Mouse (Mus musculus) embryonic facial prominence, embryonic 12.5 days (tissue): ENCODE results near the gene Dok1. TPM values are rescaled to one million over a fixed set of nuclear protein-coding genes. Genes with fewer than 3 reads are reported as not detected.
A peak's percentile ranks its signal among the peaks of the same experiment; 100 is the strongest.

Experiments used
- ATAC-seq: fragments of 200-750 bp; cut with Nextera tagmentation; 2 replicates; pipeline ENCODE4 v1.8.0; 2017; ENCODE audit not compliant: insufficient number of reproducible peaks, insufficient read depth, low FRiP score, low TSS enrichment
- H3K27ac ChIP-seq: fragments of 300-500 bp; sonication (generic); 2 replicates; pipeline ENCODE4 v1.5.1; 2016; ENCODE audit warnings: mild to moderate bottlenecking
- H3K27me3 ChIP-seq: fragments of 300-500 bp; sonication (generic); 2 replicates; pipeline ENCODE4 v1.6.1; 2016; ENCODE audit warnings: mild to moderate bottlenecking, moderate library complexity
- H3K36me3 ChIP-seq: fragments of 300-500 bp; sonication (generic); 2 replicates; pipeline ENCODE4 v1.6.1; 2016; ENCODE audit warnings: mild to moderate bottlenecking
- H3K4me1 ChIP-seq: fragments of 300-500 bp; sonication (generic); 2 replicates; pipeline ENCODE4 v1.6.1; 2016
- H3K4me2 ChIP-seq: fragments of 300-500 bp; sonication (generic); replicated peaks from 2 replicates; pipeline ENCODE4 v1.6.1; 2016; ENCODE audit warnings: mild to moderate bottlenecking, moderate library complexity
- H3K4me3 ChIP-seq: fragments of 300-500 bp; sonication (generic); 2 replicates; pipeline ENCODE4 v1.5.1; 2016; ENCODE audit warnings: mild to moderate bottlenecking
- H3K9ac ChIP-seq: fragments of 300-500 bp; sonication (generic); 2 replicates; pipeline ENCODE4 v1.6.1; 2016; ENCODE audit warnings: mild to moderate bottlenecking, moderate library complexity
- H3K9me3 ChIP-seq: fragments of 300-500 bp; sonication (generic); 2 replicates; pipeline ENCODE4 v1.6.1; 2016; ENCODE audit warnings: mild to moderate bottlenecking, moderate library complexity
- WGBS: fragments of 180-500 bp; shearing (Covaris S2); methylation state at CpG from one replicate; pipeline ENCODE4 v1.1.7; 2016; 5-methylcytosine and 5-hydroxymethylcytosine counted together
- microRNA-seq: library from miRNA; unstranded; fragments of <30 nt; microRNA quantifications from one replicate; pipeline ENCODE4, GENCODE M21; 2017
- polyA plus RNA-seq: library from polyadenylated mRNA; unstranded; fragments of >200 nt; fragmentation: Nextera tagmentation; extraction: Ambion mirVana; gene quantifications from 2 replicates; pipeline ENCODE4 v1.2.1, GENCODE M21; 2016

Gene Dok1
- polyA plus RNA-seq, 1 experiment from 2014 or later: 11.8 TPM

GRCm38 (mm10) chr6:82996740-82997315, 36.4 kb downstream of the Dok1 start:
- Histone ChIP-seq H3K4me3 (no peak overlapping the region), H3K27ac (no peak overlapping the region)
- peak; percentile 49; the same call in 1 of the 2 replicates for ATAC-seq

GRCm38 (mm10) chr6:82994372-82994771, 38.9 kb downstream of the Dok1 start:
- WGBS: 74% methylated on average over 7 of the region's 7 CpGs
- no peaks in the 10 kb centered on the region for H3K4me1 ChIP-seq
- no peak overlapping the region for H3K4me3 ChIP-seq
- ATAC-seq: no peak
- no peak overlapping the region for H3K27ac ChIP-seq
- no peaks in the 10 kb centered on the region for H3K9me3 ChIP-seq
- H3K9ac ChIP-seq: no peak overlapping the region
- no peak overlapping the region for H3K4me2 ChIP-seq
- no peaks in the 10 kb centered on the region for H3K36me3 ChIP-seq
- H3K27me3 ChIP-seq: no peaks in the 10 kb centered on the region

More at GRCm38 (mm10) chr6:82996740-82997315, 36.4 kb downstream of the Dok1 start:
- H3K4me2 ChIP-seq: peak overlapping the region; percentile 33
- H3K4me1 ChIP-seq: no peaks in the 10 kb centered on the region
- H3K9ac ChIP-seq: no peak overlapping the region
- WGBS: 14% methylated on average over 11 of the region's 11 CpGs
- no peaks in the 10 kb centered on the region for H3K9me3 ChIP-seq
- H3K27me3 ChIP-seq: peaks cover 4% of the 10 kb centered on the region; the same call in 1 of the 2 replicates
- no peaks in the 10 kb centered on the region for H3K36me3 ChIP-seq

- Histone ChIP-seq H3K4me1 (no peaks in the 10 kb centered on the region), H3K27ac (no peak overlapping the region), H3K9ac (no peak overlapping the region), H3K9me3 (no peaks in the 10 kb centered on the region), H3K36me3 (no peaks in the 10 kb centered on the region), H3K4me3 (no peak overlapping the region), H3K4me2 (no peak overlapping the region), H3K27me3 (no peaks in the 10 kb centered on the region)
- no peak for ATAC-seq
- 36% methylated on average over 1 of the region's 1 CpGs for WGBS
Observed at GRCm38 (mm10) chr6:82993696-82994095, 39.6 kb downstream of the Dok1 start.

- Histone ChIP-seq H3K4me3 (no peak overlapping the region), H3K4me2 (peak overlapping the region; percentile 12), H3K27me3 (no peaks in the 10 kb centered on the region), H3K9me3 (no peaks in the 10 kb centered on the region), H3K27ac (peak overlapping the region; percentile 83), H3K36me3 (no peaks in the 10 kb centered on the region), H3K9ac (no peak overlapping the region), H3K4me1 (peaks cover 13% of the 10 kb centered on the region; the same call in 1 of the 2 replicates)
- 10% methylated on average over 9 of the region's 9 CpGs for WGBS
- peak; percentile 79; the same call in 1 of the 2 replicates for ATAC-seq
Observed at GRCm38 (mm10) chr6:82987411-82987971, 45.8 kb downstream of the Dok1 start.

Small RNA genes within 50 kb of the gene (microRNA-seq; reads per million reads assigned to microRNA genes)
- gene Mir7040: not detected

Other genes with a start within 250 kb of the Dok1 start
- 7.0 and 7.7 TPM in 2 replicates for gene Sema4f, start 93.7 kb downstream of the Dok1 start, polyA plus RNA-seq
- gene M1ap, start 86.6 kb downstream of the Dok1 start, polyA plus RNA-seq: 0.31 TPM in 2 replicates
- gene Loxl3, start 702 bp upstream of the Dok1 start, polyA plus RNA-seq: 17.9 and 21.9 TPM in 2 replicates
- gene Aup1, start 21.1 kb upstream of the Dok1 start, polyA plus RNA-seq: 154 and 167 TPM in 2 replicates
- 74.1 and 77.8 TPM in 2 replicates for gene Htra2, start 21.8 kb upstream of the Dok1 start, polyA plus RNA-seq
- gene Dqx1, start 24.4 kb upstream of the Dok1 start, polyA plus RNA-seq: 1.5 and 1.6 TPM in 2 replicates
- gene Tlx2, start 36.8 kb upstream of the Dok1 start, polyA plus RNA-seq: 8.2 and 11.8 TPM in 2 replicates
- 41.0 and 44.4 TPM in 2 replicates for gene Pcgf1, start 44.4 kb upstream of the Dok1 start, polyA plus RNA-seq
- 0.57 and 1.1 TPM in 2 replicates for gene Lbx2, start 52.9 kb upstream of the Dok1 start, polyA plus RNA-seq
- gene Ccdc142, start 68.1 kb upstream of the Dok1 start, polyA plus RNA-seq: 2.9 and 4.1 TPM in 2 replicates
- 3.5 and 4.2 TPM in 2 replicates for gene Gm42688, start 68.1 kb upstream of the Dok1 start, polyA plus RNA-seq
- gene Mrpl53, start 75.6 kb upstream of the Dok1 start, polyA plus RNA-seq: 132 and 139 TPM in 2 replicates
- 54.9 and 55.2 TPM in 2 replicates for gene Mogs, start 82.0 kb upstream of the Dok1 start, polyA plus RNA-seq
- 193 and 204 TPM in 2 replicates for gene Wbp1, start 88.1 kb upstream of the Dok1 start, polyA plus RNA-seq
- 17.9 and 21.4 TPM in 2 replicates for gene Ino80b, start 92.0 kb upstream of the Dok1 start, polyA plus RNA-seq
- gene Rtkn, start 102.0 kb upstream of the Dok1 start, polyA plus RNA-seq: 51.3 and 54.6 TPM in 2 replicates
- 10.0 and 11.3 TPM in 2 replicates for gene Wdr54, start 122.9 kb upstream of the Dok1 start, polyA plus RNA-seq
- gene 1700003E16Rik, start 122.9 kb upstream of the Dok1 start, polyA plus RNA-seq: 2.8 and 2.9 TPM in 2 replicates
- 121 and 126 TPM in 2 replicates for gene Dctn1, start 132.4 kb upstream of the Dok1 start, polyA plus RNA-seq
- gene Slc4a5, start 186.4 kb upstream of the Dok1 start, polyA plus RNA-seq: 0.62 and 1.1 TPM in 2 replicates